Mouse (Mus musculus): ENCODE results near the gene Yeats4. TPM values are rescaled to one million over a fixed set of nuclear protein-coding genes. Genes with fewer than 3 reads are reported as not detected.
"Not testable (repeated sequence)": the region's sequence is repeated elsewhere in the genome, so short reads cannot be mapped to it uniquely, and the experiment has no call there.

Gene Yeats4
- polyA plus RNA-seq, 1 experiment from 2014 or later = 53.2 TPM

GRCm38 (mm10) chr10:117208787-117209186, 15.5 kb downstream of the Yeats4 start:
- not testable (repeated sequence) for H3K9ac ChIP-seq (ENCODE audit: low read length); H3K4me3 ChIP-seq (ENCODE audit: low read length); H3K4me1 ChIP-seq (replicated peaks; ENCODE audit: control insufficient read depth, insufficient read depth, low read length); H3K9me3 ChIP-seq (ENCODE audit: control insufficient read depth, low read length); H3K27me3 ChIP-seq (ENCODE audit: control insufficient read depth, insufficient read depth, low read depth, low read length); H3K36me3 ChIP-seq (ENCODE audit: control insufficient read depth, insufficient read depth, low read length); H3K4me2 ChIP-seq (ENCODE audit: low read depth, low read length); ATAC-seq (ENCODE audit: low read depth); H3K27ac ChIP-seq (ENCODE audit: low read length)
- WGBS = 87% methylated on average over 6 of the region's 6 CpGs

GRCm38 (mm10) chr10:117208221-117208620, 16.1 kb downstream of the Yeats4 start:
- H3K27ac ChIP-seq (ENCODE audit: low read length) = no peak overlapping the region
- H3K4me2 ChIP-seq (ENCODE audit: low read depth, low read length) = no peak overlapping the region
- H3K4me1 ChIP-seq (replicated peaks; ENCODE audit: control insufficient read depth, insufficient read depth, low read length) = peaks cover 5% of the 10 kb centered on the region; the same call in 1 of the 2 replicates
- 83% methylated on average over 15 of the region's 15 CpGs for WGBS
- no peaks in the 10 kb centered on the region for H3K9me3 ChIP-seq (ENCODE audit: control insufficient read depth, low read length)
- no peak overlapping the region for H3K9ac ChIP-seq (ENCODE audit: low read length)
- H3K36me3 ChIP-seq (ENCODE audit: control insufficient read depth, insufficient read depth, low read length) = no peaks in the 10 kb centered on the region
- ATAC-seq (ENCODE audit: low read depth) = no peak
- H3K4me3 ChIP-seq (ENCODE audit: low read length) = no peak overlapping the region
- no peaks in the 10 kb centered on the region for H3K27me3 ChIP-seq (ENCODE audit: control insufficient read depth, insufficient read depth, low read depth, low read length)

GRCm38 (mm10) chr10:117206070-117206469, 18.2 kb downstream of the Yeats4 start:
- Histone ChIP-seq H3K36me3 (ENCODE audit: control insufficient read depth, insufficient read depth, low read length) (no peaks in the 10 kb centered on the region), H3K9me3 (ENCODE audit: control insufficient read depth, low read length) (no peaks in the 10 kb centered on the region), H3K4me3 (ENCODE audit: low read length) (no peak overlapping the region), H3K4me2 (ENCODE audit: low read depth, low read length) (no peak overlapping the region), H3K4me1 (replicated peaks; ENCODE audit: control insufficient read depth, insufficient read depth, low read length) (peaks cover 7% of the 10 kb centered on the region; the same call in 1 of the 2 replicates), H3K9ac (ENCODE audit: low read length) (no peak overlapping the region), H3K27me3 (ENCODE audit: control insufficient read depth, insufficient read depth, low read depth, low read length) (no peaks in the 10 kb centered on the region), H3K27ac (ENCODE audit: low read length) (no peak overlapping the region)
- no peak for ATAC-seq (ENCODE audit: low read depth)
- 89% methylated on average over 3 of the region's 3 CpGs for WGBS

GRCm38 (mm10) chr10:117203558-117203981, 20.7 kb downstream of the Yeats4 start:
- no peak overlapping the region for H3K4me2 ChIP-seq (ENCODE audit: low read depth, low read length)
- no peaks in the 10 kb centered on the region for H3K36me3 ChIP-seq (ENCODE audit: control insufficient read depth, insufficient read depth, low read length)
- H3K9me3 ChIP-seq (ENCODE audit: control insufficient read depth, low read length) = no peaks in the 10 kb centered on the region
- H3K9ac ChIP-seq (ENCODE audit: low read length) = no peak overlapping the region
- H3K4me1 ChIP-seq (replicated peaks; ENCODE audit: control insufficient read depth, insufficient read depth, low read length) = peaks cover 4% of the 10 kb centered on the region; the same call in 1 of the 2 replicates
- no peaks in the 10 kb centered on the region for H3K27me3 ChIP-seq (ENCODE audit: control insufficient read depth, insufficient read depth, low read depth, low read length)
- H3K27ac ChIP-seq (ENCODE audit: low read length) = no peak overlapping the region
- ATAC-seq (ENCODE audit: low read depth) = peak; percentile 47; the same call in 1 of the 2 replicates
- no peak overlapping the region for H3K4me3 ChIP-seq (ENCODE audit: low read length)
- 51% methylated on average over 2 of the region's 2 CpGs for WGBS

- 22% methylated on average over 17 of the region's 17 CpGs for WGBS
- 0 out of 2 replicates have a peak overlapping the region, but pooled peaks have one; percentile 1 for H3K4me2 ChIP-seq (ENCODE audit: low read depth, low read length)
- no peak overlapping the region for H3K9ac ChIP-seq (ENCODE audit: low read length)
Observed at GRCm38 (mm10) chr10:117202981-117203557, 21.2 kb downstream of the Yeats4 start.

GRCm38 (mm10) chr10:117199701-117200100, 24.6 kb downstream of the Yeats4 start:
- no peaks in the 10 kb centered on the region for H3K27me3 ChIP-seq (ENCODE audit: control insufficient read depth, insufficient read depth, low read depth, low read length)
- H3K9ac ChIP-seq (ENCODE audit: low read length) = no peak overlapping the region
- H3K9me3 ChIP-seq (ENCODE audit: control insufficient read depth, low read length) = no peaks in the 10 kb centered on the region
- H3K4me3 ChIP-seq (ENCODE audit: low read length) = no peak overlapping the region
- no peak for ATAC-seq (ENCODE audit: low read depth)
- H3K36me3 ChIP-seq (ENCODE audit: control insufficient read depth, insufficient read depth, low read length) = no peaks in the 10 kb centered on the region
- 65% methylated on average over 3 of the region's 3 CpGs for whole genome bisulfite sequencing
- H3K4me2 ChIP-seq (ENCODE audit: low read depth, low read length) = no peak overlapping the region
- no peak overlapping the region for H3K27ac ChIP-seq (ENCODE audit: low read length)
- H3K4me1 ChIP-seq (replicated peaks; ENCODE audit: control insufficient read depth, insufficient read depth, low read length) = peaks cover 4% of the 10 kb centered on the region; the same call in 1 of the 2 replicates

More at GRCm38 (mm10) chr10:117202981-117203557, 21.2 kb downstream of the Yeats4 start:
- H3K27ac ChIP-seq (ENCODE audit: low read length) = no peak overlapping the region
- H3K4me1 ChIP-seq (replicated peaks; ENCODE audit: control insufficient read depth, insufficient read depth, low read length) = peaks cover 4% of the 10 kb centered on the region; the same call in 1 of the 2 replicates
- no peaks in the 10 kb centered on the region for H3K27me3 ChIP-seq (ENCODE audit: control insufficient read depth, insufficient read depth, low read depth, low read length)
- peak; percentile 17; the same call in 1 of the 2 replicates for ATAC-seq (ENCODE audit: low read depth)
- H3K36me3 ChIP-seq (ENCODE audit: control insufficient read depth, insufficient read depth, low read length) = no peaks in the 10 kb centered on the region
- no peaks in the 10 kb centered on the region for H3K9me3 ChIP-seq (ENCODE audit: control insufficient read depth, low read length)
- H3K4me3 ChIP-seq (ENCODE audit: low read length) = no peak overlapping the region

GRCm38 (mm10) chr10:117196696-117197095, 27.6 kb downstream of the Yeats4 start:
- Histone ChIP-seq H3K4me3 (ENCODE audit: low read length) (no peak overlapping the region), H3K27ac (ENCODE audit: low read length) (no peak overlapping the region), H3K36me3 (ENCODE audit: control insufficient read depth, insufficient read depth, low read length) (no peaks in the 10 kb centered on the region), H3K4me1 (replicated peaks; ENCODE audit: control insufficient read depth, insufficient read depth, low read length) (no peaks in the 10 kb centered on the region), H3K4me2 (ENCODE audit: low read depth, low read length) (no peak overlapping the region), H3K27me3 (ENCODE audit: control insufficient read depth, insufficient read depth, low read depth, low read length) (no peaks in the 10 kb centered on the region), H3K9me3 (ENCODE audit: control insufficient read depth, low read length) (no peaks in the 10 kb centered on the region), H3K9ac (ENCODE audit: low read length) (no peak overlapping the region)
- ATAC-seq (ENCODE audit: low read depth) = no peak
- WGBS = 80% methylated on average over 3 of the region's 3 CpGs

- Histone ChIP-seq H3K4me3 (ENCODE audit: low read length) (no peak overlapping the region), H3K9ac (ENCODE audit: low read length) (no peak overlapping the region), H3K9me3 (ENCODE audit: control insufficient read depth, low read length) (no peaks in the 10 kb centered on the region), H3K4me1 (replicated peaks; ENCODE audit: control insufficient read depth, insufficient read depth, low read length) (no peaks in the 10 kb centered on the region), H3K27ac (ENCODE audit: low read length) (no peak overlapping the region), H3K36me3 (ENCODE audit: control insufficient read depth, insufficient read depth, low read length) (no peaks in the 10 kb centered on the region), H3K27me3 (ENCODE audit: control insufficient read depth, insufficient read depth, low read depth, low read length) (no peaks in the 10 kb centered on the region), H3K4me2 (ENCODE audit: low read depth, low read length) (no peak overlapping the region)
- 93% methylated on average over 4 of the region's 4 CpGs for WGBS
- ATAC-seq (ENCODE audit: low read depth) = no peak
Observed at GRCm38 (mm10) chr10:117195748-117196147, 28.6 kb downstream of the Yeats4 start.

- Histone ChIP-seq H3K9me3 (ENCODE audit: control insufficient read depth, low read length) (no peaks in the 10 kb centered on the region), H3K4me3 (ENCODE audit: low read length) (no peak overlapping the region), H3K27me3 (ENCODE audit: control insufficient read depth, insufficient read depth, low read depth, low read length) (no peaks in the 10 kb centered on the region), H3K36me3 (ENCODE audit: control insufficient read depth, insufficient read depth, low read length) (no peaks in the 10 kb centered on the region), H3K4me1 (replicated peaks; ENCODE audit: control insufficient read depth, insufficient read depth, low read length) (no peaks in the 10 kb centered on the region), H3K27ac (ENCODE audit: low read length) (no peak overlapping the region), H3K4me2 (ENCODE audit: low read depth, low read length) (no peak overlapping the region), H3K9ac (ENCODE audit: low read length) (no peak overlapping the region)
- ATAC-seq (ENCODE audit: low read depth) = no peak
- 77% methylated on average over 12 of the region's 12 CpGs for WGBS
Observed at GRCm38 (mm10) chr10:117195005-117195404, 29.3 kb downstream of the Yeats4 start.
